Mouse (Mus musculus) embryonic fibroblast, embryonic 13.5 days (primary cell): ENCODE data around the gene Mroh2a.

ENCODE experiments used
- CTCF ChIP-seq: IDR thresholded peaks from 2 replicates; pipeline ENCODE4 v1.5.1; 2011; ENCODE audit warnings: mild to moderate bottlenecking, control low read depth, low read length, moderate library complexity, borderline replicate concordance; ENCODE audit not compliant: insufficient read depth
- POLR2A ChIP-seq: IDR thresholded peaks from 2 replicates; pipeline ENCODE4 v1.6.1; 2011; ENCODE audit warnings: low read depth, mild to moderate bottlenecking, control low read depth, low read length, moderate library complexity

DNA sequence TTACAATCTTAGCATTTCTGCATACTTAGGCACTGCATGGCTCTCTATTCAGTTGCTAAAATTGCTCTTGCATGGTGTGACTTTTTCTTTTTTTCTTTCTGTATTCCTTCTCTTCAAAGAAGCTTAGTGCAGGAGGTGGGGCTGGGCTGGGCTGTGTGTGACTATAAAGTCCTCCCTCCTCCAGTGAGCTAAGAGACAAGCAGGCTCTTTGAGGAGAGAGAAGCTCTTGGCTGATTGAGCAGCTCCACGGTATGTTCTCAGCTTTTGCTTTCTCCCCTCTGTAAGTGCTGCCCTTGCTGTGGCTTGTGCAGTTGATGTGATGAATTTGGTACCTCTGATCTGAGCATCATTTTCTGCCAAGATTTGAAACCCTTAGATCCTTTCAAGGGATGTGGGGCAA is 79.8 kb downstream of the Mroh2a start:
- TF ChIP-seq POLR2A, result no peak
- TF ChIP-seq CTCF, result no peak
